Mouse (Mus musculus) testis, postnatal 10 days (tissue): ENCODE results near the gene Dctn3.
"Not testable (repeated sequence)": the region's sequence is repeated elsewhere in the genome, so short reads cannot be mapped to it uniquely, and the experiment has no call there.

Experiments used
- DNase-seq: peaks from one replicate; pipeline ENCODE4 v3.0.0; 2021; ENCODE audit warnings: low spot score

Dctn3 gene

GRCm38 (mm10) chr4:41738256-41738603 is 15.3 kb upstream of the Dctn3 start:
- DNase-seq: no peak

- peak; percentile 82 for DNase-seq
These were observed 14.8 kb upstream of the Dctn3 start for GRCm38 (mm10) chr4:41737602-41738255.

- DNase-seq: peak; percentile 52
These were observed 8.2 kb upstream of the Dctn3 start, which contains the start of gene Arid3c for GRCm38 (mm10) chr4:41731052-41731765. Gene Arid3c (minus strand): TSS chr4:41731142.

- no peak for DNase-seq
These were observed 4.1 kb upstream of the Dctn3 start for GRCm38 (mm10) chr4:41726826-41727621.

- no peak for DNase-seq
These were observed 6.1 kb downstream of the Dctn3 start for GRCm38 (mm10) chr4:41716834-41717233.

- DNase-seq: peak; percentile 53
These were observed 7.4 kb downstream of the Dctn3 start for GRCm38 (mm10) chr4:41715596-41715995.

- peak; percentile 43 for DNase-seq
These were observed 7.9 kb downstream of the Dctn3 start for GRCm38 (mm10) chr4:41715082-41715481.

- peak; percentile 69 for DNase-seq
These were observed 8.7 kb downstream of the Dctn3 start for GRCm38 (mm10) chr4:41714276-41714675.

- peak; percentile 92 for DNase-seq
These were observed 9.5 kb downstream of the Dctn3 start, which contains the start of gene Rpp25l for GRCm38 (mm10) chr4:41713197-41714067. Gene Rpp25l (minus strand): TSS chr4:41713534.

- DNase-seq: peak; percentile 51
These were observed 10.4 kb downstream of the Dctn3 start for GRCm38 (mm10) chr4:41712421-41713196.

- peak; percentile 41 for DNase-seq
These were observed 11.1 kb downstream of the Dctn3 start for GRCm38 (mm10) chr4:41711705-41712375.

- DNase-seq: no peak
These were observed 12.7 kb downstream of the Dctn3 start for GRCm38 (mm10) chr4:41710229-41710628.

GRCm38 (mm10) chr4:41708192-41708745 is 14.7 kb downstream of the Dctn3 start:
- no peak for DNase-seq

GRCm38 (mm10) chr4:41707011-41707535 is 15.9 kb downstream of the Dctn3 start:
- DNase-seq: peak; percentile 70

GRCm38 (mm10) chr4:41705922-41706754 is 16.8 kb downstream of the Dctn3 start:
- DNase-seq: peak; percentile 56

GRCm38 (mm10) chr4:41704651-41705050 is 18.3 kb downstream of the Dctn3 start:
- DNase-seq: no peak

GRCm38 (mm10) chr4:41702226-41702625 is 20.7 kb downstream of the Dctn3 start:
- DNase-seq: not testable (repeated sequence)

- DNase-seq: not testable (repeated sequence)
These were observed 22.7 kb downstream of the Dctn3 start for GRCm38 (mm10) chr4:41700224-41700623.

- DNase-seq: not testable (repeated sequence)
These were observed 23.2 kb downstream of the Dctn3 start, which contains the start of gene Il11ra1 for GRCm38 (mm10) chr4:41699783-41700182. Gene Il11ra1 (plus strand): TSS chr4:41699989.
